ENCODE assay signal across 25 mouse cellular contexts in the genomic region with DNA sequence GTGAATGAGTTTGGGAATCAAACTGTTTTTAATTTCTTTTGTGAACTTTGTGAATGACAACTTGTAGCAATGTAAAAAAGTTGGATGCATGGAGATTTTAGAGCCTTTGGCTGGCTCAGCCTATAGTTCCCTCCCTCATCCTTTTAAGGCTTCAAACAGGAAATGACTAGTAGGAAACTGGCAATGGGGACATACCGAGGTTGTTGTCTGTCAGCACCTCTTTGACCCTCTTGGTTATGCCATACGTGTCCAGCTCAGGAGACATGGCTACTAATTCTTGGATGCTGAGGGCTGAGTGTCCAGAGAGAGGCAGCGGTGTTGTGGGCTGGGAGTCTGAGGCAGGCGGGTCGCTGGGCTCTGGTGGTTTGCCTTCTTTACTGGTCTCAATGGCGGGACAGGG.
"Had no signal": no experiment of that assay in that cellular context is flagged by ENCODE, and none has a peak within 500 bp of the region (broad histone marks: within the 10 kb centered on the region; RNA-seq: fewer than 3 reads in every experiment).

No protein-coding gene starts in this region.

- H3K4me1 ChIP-seq: hindbrain, embryonic 10.5 days; hindbrain, embryonic 12.5 days; intestine, embryonic 15.5 days; limb, embryonic 15.5 days; liver, embryonic 12.5 days had no signal

- ATAC-seq: hindbrain, embryonic 16.5 days; inflammation-experienced regulatory T-cells, adult 6 months; intestine, embryonic 15.5 days; intestine, postnatal 0 days; liver, embryonic 12.5 days had no signal

- H3K27me3 ChIP-seq: heart, embryonic 12.5 days; hindbrain, embryonic 12.5 days; intestine, embryonic 15.5 days; limb, embryonic 13.5 days; limb, embryonic 15.5 days; liver, embryonic 12.5 days had no signal

- DNase-seq: gastrocnemius, adult 2 months; gastrocnemius, postnatal 14 days; gastrocnemius, postnatal 36 days; heart, adult 18-20 months; heart, postnatal 10 days; heart, postnatal 4 days; kidney, adult 18-20 months; kidney, adult 8-10 months; kidney, postnatal 10 days; kidney, postnatal 25 days; kidney, postnatal 4 days; left cerebral cortex, postnatal 4 days had no signal

- H3K9me3 ChIP-seq: heart, embryonic 10.5 days; heart, embryonic 12.5 days; hindbrain, embryonic 10.5 days; hindbrain, embryonic 12.5 days; intestine, embryonic 15.5 days; limb, embryonic 13.5 days; limb, embryonic 15.5 days; liver, embryonic 12.5 days had no signal

- H3K4me3 ChIP-seq: gastrocnemius, adult 2 months; heart, embryonic 10.5 days; heart, embryonic 12.5 days; hindbrain, embryonic 10.5 days; hindbrain, embryonic 12.5 days; intestine, embryonic 15.5 days; layer of hippocampus, adult 2 months; left cerebral cortex, adult 2 months; limb, embryonic 13.5 days; limb, embryonic 15.5 days; liver, embryonic 12.5 days had no signal
